Mouse (Mus musculus): ENCODE results near the gene Olfr620.

GRCm38 (mm10) chr7:103636795-103637194 lies 24.5 kb upstream of the Olfr620 start:
- no peak for TF ChIP-seq CTCF (conservative IDR thresholded peaks at IDR 0.05; ENCODE audit: insufficient read depth, insufficient read length, low read depth, low read length)
- TF ChIP-seq POLR2A (IDR thresholded peaks at IDR 0.05; ENCODE audit: low read depth, low read length) = no peak

Data from kidney, adult 2 months (tissue).